Mouse (Mus musculus): Measurements from ENCODE around the gene Erp27. TPM values are rescaled to one million over a fixed set of nuclear protein-coding genes. Genes with fewer than 3 reads are reported as not detected.
"Not testable (repeated sequence)": the region's sequence is repeated elsewhere in the genome, so short reads cannot be mapped to it uniquely, and the experiment has no call there.

Gene Erp27
- polyA plus RNA-seq (2014; fragmentation: Nextera tagmentation; extraction: Ambion mirVana): not detected in 2 replicates

GRCm38 (mm10) chr6:136922080-136922479 lies at the start of gene Erp27:
Gene Erp27 (minus strand): TSS chr6:136922180.
- Histone ChIP-seq H3K9ac (ENCODE audit: low read length) (no peak within 1 kb of the TSS), H3K4me1 (replicated peaks; ENCODE audit: control insufficient read depth, insufficient read depth, low read length) (no peaks in the 10 kb centered on the region), H3K36me3 (ENCODE audit: control insufficient read depth, insufficient read depth, low read length) (no peaks in the 10 kb centered on the region), H3K27me3 (ENCODE audit: control insufficient read depth, insufficient read depth, low read length) (no peaks in the 10 kb centered on the region), H3K27ac (ENCODE audit: low read depth, low read length) (no peak within 1 kb of the TSS), H3K4me3 (ENCODE audit: low read depth, low read length) (no peak within 1 kb of the TSS), H3K9me3 (ENCODE audit: control insufficient read depth, low read length) (no peaks in the 10 kb centered on the region), H3K4me2 (ENCODE audit: low read depth, low read length, severe bottlenecking) (no peak within 1 kb of the TSS)
- ATAC-seq (replicated peaks; ENCODE audit: low FRiP score) (no peak), DNase-seq (ENCODE audit: low spot score) (no peak)
- 90% methylated on average over 5 of the region's 5 CpGs for WGBS

GRCm38 (mm10) chr6:136968877-136969276 lies 46.9 kb upstream of the Erp27 start:
- H3K9ac ChIP-seq (ENCODE audit: low read length); ATAC-seq (replicated peaks; ENCODE audit: low FRiP score); DNase-seq (ENCODE audit: low spot score); H3K4me1 ChIP-seq (replicated peaks; ENCODE audit: control insufficient read depth, insufficient read depth, low read length); H3K27ac ChIP-seq (ENCODE audit: low read depth, low read length); H3K4me3 ChIP-seq (ENCODE audit: low read depth, low read length); H3K27me3 ChIP-seq (ENCODE audit: control insufficient read depth, insufficient read depth, low read length); H3K9me3 ChIP-seq (ENCODE audit: control insufficient read depth, low read length); H3K4me2 ChIP-seq (ENCODE audit: low read depth, low read length, severe bottlenecking); H3K36me3 ChIP-seq (ENCODE audit: control insufficient read depth, insufficient read depth, low read length): not testable (repeated sequence)
- 47% methylated on average over 3 of the region's 4 CpGs for WGBS

GRCm38 (mm10) chr6:136967466-136967865 lies 45.5 kb upstream of the Erp27 start:
- no peak overlapping the region for H3K9ac ChIP-seq (ENCODE audit: low read length)
- no peak overlapping the region for H3K27ac ChIP-seq (ENCODE audit: low read depth, low read length)
- 60% methylated on average over 4 of the region's 4 CpGs for WGBS
- H3K4me3 ChIP-seq (ENCODE audit: low read depth, low read length): no peak overlapping the region
- DNase-seq (ENCODE audit: low spot score) (no peak), ATAC-seq (replicated peaks; ENCODE audit: low FRiP score) (no peak)
- no peaks in the 10 kb centered on the region for H3K36me3 ChIP-seq (ENCODE audit: control insufficient read depth, insufficient read depth, low read length)
- no peaks in the 10 kb centered on the region for H3K9me3 ChIP-seq (ENCODE audit: control insufficient read depth, low read length)
- no peaks in the 10 kb centered on the region for H3K4me1 ChIP-seq (replicated peaks; ENCODE audit: control insufficient read depth, insufficient read depth, low read length)
- H3K4me2 ChIP-seq (ENCODE audit: low read depth, low read length, severe bottlenecking): no peak overlapping the region
- H3K27me3 ChIP-seq (ENCODE audit: control insufficient read depth, insufficient read depth, low read length): no peaks in the 10 kb centered on the region

- WGBS: 86% methylated on average over 10 of the region's 10 CpGs
- DNase-seq (ENCODE audit: low spot score) (no peak), ATAC-seq (replicated peaks; ENCODE audit: low FRiP score) (no peak)
- H3K9ac ChIP-seq (ENCODE audit: low read length): no peak overlapping the region
- no peak overlapping the region for H3K4me2 ChIP-seq (ENCODE audit: low read depth, low read length, severe bottlenecking)
- H3K9me3 ChIP-seq (ENCODE audit: control insufficient read depth, low read length): no peaks in the 10 kb centered on the region
- H3K36me3 ChIP-seq (ENCODE audit: control insufficient read depth, insufficient read depth, low read length): no peaks in the 10 kb centered on the region
- no peak overlapping the region for H3K4me3 ChIP-seq (ENCODE audit: low read depth, low read length)
- H3K4me1 ChIP-seq (replicated peaks; ENCODE audit: control insufficient read depth, insufficient read depth, low read length): no peaks in the 10 kb centered on the region
- no peak overlapping the region for H3K27ac ChIP-seq (ENCODE audit: low read depth, low read length)
- H3K27me3 ChIP-seq (ENCODE audit: control insufficient read depth, insufficient read depth, low read length): no peaks in the 10 kb centered on the region
These were observed 43.9 kb upstream of the Erp27 start for GRCm38 (mm10) chr6:136965912-136966311.

GRCm38 (mm10) chr6:136964609-136965510 lies 42.9 kb upstream of the Erp27 start:
- Histone ChIP-seq H3K27me3 (ENCODE audit: control insufficient read depth, insufficient read depth, low read length) (no peaks in the 10 kb centered on the region), H3K27ac (ENCODE audit: low read depth, low read length) (no peak overlapping the region), H3K4me3 (ENCODE audit: low read depth, low read length) (no peak overlapping the region), H3K36me3 (ENCODE audit: control insufficient read depth, insufficient read depth, low read length) (no peaks in the 10 kb centered on the region), H3K4me2 (ENCODE audit: low read depth, low read length, severe bottlenecking) (no peak overlapping the region), H3K9me3 (ENCODE audit: control insufficient read depth, low read length) (no peaks in the 10 kb centered on the region), H3K9ac (ENCODE audit: low read length) (no peak overlapping the region), H3K4me1 (replicated peaks; ENCODE audit: control insufficient read depth, insufficient read depth, low read length) (no peaks in the 10 kb centered on the region)
- no peak for ATAC-seq (replicated peaks; ENCODE audit: low FRiP score)
- no peak for DNase-seq (ENCODE audit: low spot score)
- WGBS: 67% methylated on average over 13 of the region's 13 CpGs

GRCm38 (mm10) chr6:136962957-136963356 lies 41.0 kb upstream of the Erp27 start:
- no peak overlapping the region for H3K4me2 ChIP-seq (ENCODE audit: low read depth, low read length, severe bottlenecking)
- WGBS: 84% methylated on average over 11 of the region's 11 CpGs
- H3K27ac ChIP-seq (ENCODE audit: low read depth, low read length): no peak overlapping the region
- H3K36me3 ChIP-seq (ENCODE audit: control insufficient read depth, insufficient read depth, low read length): no peaks in the 10 kb centered on the region
- ATAC-seq (replicated peaks; ENCODE audit: low FRiP score) (no peak), DNase-seq (ENCODE audit: low spot score) (no peak)
- no peak overlapping the region for H3K4me3 ChIP-seq (ENCODE audit: low read depth, low read length)
- H3K4me1 ChIP-seq (replicated peaks; ENCODE audit: control insufficient read depth, insufficient read depth, low read length): no peaks in the 10 kb centered on the region
- no peak overlapping the region for H3K9ac ChIP-seq (ENCODE audit: low read length)
- no peaks in the 10 kb centered on the region for H3K27me3 ChIP-seq (ENCODE audit: control insufficient read depth, insufficient read depth, low read length)
- no peaks in the 10 kb centered on the region for H3K9me3 ChIP-seq (ENCODE audit: control insufficient read depth, low read length)

GRCm38 (mm10) chr6:136959131-136959530 lies 37.2 kb upstream of the Erp27 start:
- peak; percentile 38 for DNase-seq (ENCODE audit: low spot score)
- Histone ChIP-seq H3K27ac (ENCODE audit: low read depth, low read length) (no peak overlapping the region), H3K36me3 (ENCODE audit: control insufficient read depth, insufficient read depth, low read length) (no peaks in the 10 kb centered on the region), H3K9me3 (ENCODE audit: control insufficient read depth, low read length) (no peaks in the 10 kb centered on the region), H3K4me1 (replicated peaks; ENCODE audit: control insufficient read depth, insufficient read depth, low read length) (no peaks in the 10 kb centered on the region), H3K4me2 (ENCODE audit: low read depth, low read length, severe bottlenecking) (no peak overlapping the region), H3K9ac (ENCODE audit: low read length) (no peak overlapping the region), H3K27me3 (ENCODE audit: control insufficient read depth, insufficient read depth, low read length) (no peaks in the 10 kb centered on the region), H3K4me3 (ENCODE audit: low read depth, low read length) (no peak overlapping the region)
- ATAC-seq (replicated peaks; ENCODE audit: low FRiP score): no peak
- WGBS: 67% methylated on average over 11 of the region's 11 CpGs

- no peak overlapping the region for H3K4me3 ChIP-seq (ENCODE audit: low read depth, low read length)
- no peaks in the 10 kb centered on the region for H3K4me1 ChIP-seq (replicated peaks; ENCODE audit: control insufficient read depth, insufficient read depth, low read length)
- DNase-seq (ENCODE audit: low spot score) (no peak), ATAC-seq (replicated peaks; ENCODE audit: low FRiP score) (no peak)
- no peak overlapping the region for H3K27ac ChIP-seq (ENCODE audit: low read depth, low read length)
- no peak overlapping the region for H3K9ac ChIP-seq (ENCODE audit: low read length)
- no peaks in the 10 kb centered on the region for H3K27me3 ChIP-seq (ENCODE audit: control insufficient read depth, insufficient read depth, low read length)
- WGBS: 76% methylated on average over 7 of the region's 7 CpGs
- no peaks in the 10 kb centered on the region for H3K36me3 ChIP-seq (ENCODE audit: control insufficient read depth, insufficient read depth, low read length)
- H3K9me3 ChIP-seq (ENCODE audit: control insufficient read depth, low read length): no peaks in the 10 kb centered on the region
- no peak overlapping the region for H3K4me2 ChIP-seq (ENCODE audit: low read depth, low read length, severe bottlenecking)
These were observed 35.1 kb upstream of the Erp27 start for GRCm38 (mm10) chr6:136957062-136957461.

GRCm38 (mm10) chr6:136955240-136955639 lies 33.3 kb upstream of the Erp27 start:
- Histone ChIP-seq H3K9me3 (ENCODE audit: control insufficient read depth, low read length) (no peaks in the 10 kb centered on the region), H3K9ac (ENCODE audit: low read length) (no peak overlapping the region), H3K27ac (ENCODE audit: low read depth, low read length) (no peak overlapping the region), H3K4me1 (replicated peaks; ENCODE audit: control insufficient read depth, insufficient read depth, low read length) (no peaks in the 10 kb centered on the region), H3K36me3 (ENCODE audit: control insufficient read depth, insufficient read depth, low read length) (no peaks in the 10 kb centered on the region), H3K4me3 (ENCODE audit: low read depth, low read length) (no peak overlapping the region), H3K4me2 (ENCODE audit: low read depth, low read length, severe bottlenecking) (no peak overlapping the region), H3K27me3 (ENCODE audit: control insufficient read depth, insufficient read depth, low read length) (no peaks in the 10 kb centered on the region)
- 85% methylated on average over 3 of the region's 3 CpGs for WGBS
- DNase-seq (ENCODE audit: low spot score): no peak
- ATAC-seq (replicated peaks; ENCODE audit: low FRiP score): no peak
